Mouse (Mus musculus) stomach, embryonic 16.5 days (tissue): ENCODE measurements around the gene Kansl3. TPM values are rescaled to one million over a fixed set of nuclear protein-coding genes. Genes with fewer than 3 reads are reported as not detected.

ENCODE experiments used
- ATAC-seq: fragments of 200-750 bp; cut with Nextera tagmentation; 2 replicates; pipeline ENCODE4 v1.8.0; 2017; ENCODE audit warnings: moderate number of reproducible peaks, moderate TSS enrichment; ENCODE audit not compliant: insufficient read depth, low FRiP score
- H3K27ac ChIP-seq: fragments of 300-500 bp; sonication (generic); 2 replicates; pipeline ENCODE4 v1.5.1; 2014; ENCODE audit warnings: low read length
- H3K27me3 ChIP-seq: fragments of 300-500 bp; sonication (generic); 2 replicates; pipeline ENCODE4 v1.6.1; 2014; ENCODE audit warnings: low read length, control low read depth, mixed read lengths; ENCODE audit not compliant: control insufficient read depth, insufficient read depth
- H3K36me3 ChIP-seq: fragments of 300-500 bp; sonication (generic); 2 replicates; pipeline ENCODE4 v1.6.1; 2014; ENCODE audit warnings: low read length; ENCODE audit not compliant: control insufficient read depth, insufficient read depth
- H3K4me1 ChIP-seq: fragments of 300-500 bp; sonication (generic); 2 replicates; pipeline ENCODE4 v1.6.1; 2014; ENCODE audit warnings: low read length, control low read depth, mixed read lengths; ENCODE audit not compliant: control insufficient read depth, insufficient read depth
- H3K4me2 ChIP-seq: fragments of 300-500 bp; sonication (generic); 2 replicates; pipeline ENCODE4 v1.6.1; 2014; ENCODE audit warnings: low read depth, low read length, mixed read lengths
- H3K4me3 ChIP-seq: fragments of 300-500 bp; sonication (generic); replicated peaks from 2 replicates; pipeline ENCODE4 v1.5.1; 2014; ENCODE audit warnings: mild to moderate bottlenecking, low read length
- H3K9ac ChIP-seq: fragments of 300-500 bp; sonication (generic); 2 replicates; pipeline ENCODE4 v1.6.1; 2014; ENCODE audit warnings: low read length
- H3K9me3 ChIP-seq: fragments of 300-500 bp; sonication (generic); replicated peaks from 2 replicates; pipeline ENCODE4 v1.6.1; 2016; ENCODE audit warnings: low read length, control low read depth; ENCODE audit not compliant: control insufficient read depth
- WGBS: fragments of 180-500 bp; shearing (Covaris S2); extraction: QIAGEN DNeasy Blood & Tissue Kit; methylation state at CpG from one replicate; pipeline ENCODE4 v1.1.7; 2014; 5-methylcytosine and 5-hydroxymethylcytosine counted together
- polyA plus RNA-seq: library from polyadenylated mRNA; unstranded; fragments of >200 nt; fragmentation: Nextera tagmentation; extraction: Ambion mirVana; gene quantifications from 2 replicates; pipeline ENCODE4 v1.2.1, GENCODE M21; 2015

Gene Kansl3
- polyA plus RNA-seq, 1 experiment from 2014 or later, result 41.1 TPM

DNA sequence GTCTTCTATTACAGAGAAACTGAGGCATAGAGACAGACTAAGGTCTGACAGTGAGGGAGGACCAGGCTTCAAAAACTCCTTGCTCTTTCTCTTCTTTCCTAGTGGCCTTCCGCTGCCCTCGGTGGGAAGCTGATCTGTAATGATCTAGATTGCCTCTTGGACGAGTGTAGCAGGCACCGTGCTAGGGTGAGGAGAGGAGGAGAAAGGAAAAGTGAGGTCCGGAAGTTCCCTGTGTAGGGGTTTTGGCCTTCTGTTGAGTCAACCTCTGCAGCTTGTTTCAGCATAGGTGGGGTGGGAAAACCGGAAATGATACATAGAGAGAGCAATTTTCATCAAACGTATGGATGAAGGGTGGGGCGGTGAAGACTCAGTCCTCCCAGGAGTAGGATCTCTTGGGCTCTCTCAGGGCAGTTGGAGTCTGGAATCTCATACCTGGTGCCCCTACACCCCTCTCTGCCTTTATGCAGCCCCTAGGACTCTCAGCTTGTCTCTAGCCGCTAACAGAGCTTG lies 60.0 kb downstream of the Kansl3 start:
- peak overlapping the region; percentile 65 for H3K4me3 ChIP-seq

DNA sequence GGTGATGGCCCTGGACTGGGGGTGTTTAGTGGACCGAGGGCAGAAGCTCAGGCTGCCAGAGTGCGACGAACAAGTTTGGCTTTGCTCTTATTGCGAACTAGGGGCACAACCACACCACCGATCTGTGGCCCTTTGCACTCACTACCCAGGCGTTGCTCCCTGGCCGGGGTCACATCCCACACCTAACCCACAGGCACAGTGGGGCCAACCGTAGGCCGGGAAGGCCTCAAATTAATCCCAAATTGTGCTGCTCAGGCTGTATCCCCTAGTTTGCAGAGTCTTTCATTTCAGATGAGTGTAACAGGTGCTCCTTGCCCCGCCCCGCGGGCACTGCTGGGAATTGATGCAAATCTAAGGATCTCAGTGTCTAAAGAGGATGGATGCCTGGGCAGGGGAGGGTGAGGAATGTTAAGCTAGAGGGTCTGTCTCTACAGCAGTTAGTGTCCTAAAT lies 60.5 kb downstream of the Kansl3 start:
- no peak for ATAC-seq
- no peak overlapping the region for H3K27ac ChIP-seq
- H3K9ac ChIP-seq, result peak overlapping the region; percentile 70
- H3K4me1 ChIP-seq, result peaks cover 6% of the 10 kb centered on the region
- peaks cover 21% of the 10 kb centered on the region for H3K27me3 ChIP-seq
- H3K4me3 ChIP-seq, result peak overlapping the region; percentile 65
- peak overlapping the region; percentile 85 for H3K4me2 ChIP-seq
- no peaks in the 10 kb centered on the region for H3K36me3 ChIP-seq
- WGBS, result 10% methylated on average over 12 of the region's 12 CpGs
- no peaks in the 10 kb centered on the region for H3K9me3 ChIP-seq

More for the DNA sequence above, 60.0 kb downstream of the Kansl3 start:
- Histone ChIP-seq H3K9ac (peak overlapping the region; percentile 70; the same call in 1 of the 2 replicates), H3K4me1 (peaks cover 6% of the 10 kb centered on the region), H3K27ac (no peak overlapping the region), H3K36me3 (no peaks in the 10 kb centered on the region), H3K4me2 (peak overlapping the region; percentile 85; the same call in 1 of the 2 replicates), H3K27me3 (peaks cover 20% of the 10 kb centered on the region), H3K9me3 (no peaks in the 10 kb centered on the region)
- 65% methylated on average over 9 of the region's 9 CpGs for WGBS
- no peak for ATAC-seq

DNA sequence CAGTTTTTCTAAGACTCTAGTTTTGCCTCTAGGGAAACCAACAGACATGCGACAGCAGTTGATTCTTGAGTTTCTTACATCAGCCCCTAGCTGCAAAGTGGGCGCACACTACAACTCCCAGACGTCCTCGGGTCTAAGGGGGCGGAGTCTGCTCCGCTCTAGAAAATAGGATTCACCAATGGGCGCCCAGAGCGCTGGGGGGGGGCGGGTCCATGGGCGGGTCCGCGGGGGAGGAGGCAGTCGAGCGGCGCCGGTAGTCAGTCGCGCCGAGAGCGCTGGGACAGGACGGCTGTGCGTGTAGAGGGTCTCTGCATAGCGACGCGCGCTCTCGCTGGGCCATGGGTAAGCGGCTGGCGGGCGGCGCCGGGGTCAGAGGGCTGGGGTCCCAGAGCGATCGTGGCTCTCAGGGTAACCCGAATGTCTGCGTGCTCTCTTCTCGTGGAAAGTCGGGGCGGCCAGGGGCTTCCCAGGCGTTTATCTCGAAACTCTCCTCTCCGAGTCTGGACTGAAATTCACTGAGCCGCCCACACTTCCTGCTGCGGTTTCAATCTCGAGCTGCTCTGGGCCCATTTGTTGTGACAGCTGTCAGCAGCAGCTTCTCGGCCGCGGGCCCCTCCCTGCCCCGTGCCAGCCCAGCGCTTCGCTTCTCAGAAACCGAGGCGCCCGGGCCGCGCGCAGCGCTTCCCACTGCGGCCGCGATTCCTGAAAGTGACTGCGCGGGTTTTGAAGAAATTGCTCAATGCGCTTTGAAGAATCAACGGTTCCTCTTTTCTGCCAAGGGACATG lies 61.3 kb downstream of the Kansl3 start, which contains the start of gene Arid5a:
Gene Arid5a (plus strand): TSS at position 239 of the 786 bp plus-strand sequence.
- no peak within 1 kb of the TSS; the same call in 1 of the 2 replicates for H3K27ac ChIP-seq
- ATAC-seq, result peak; percentile 87

DNA sequence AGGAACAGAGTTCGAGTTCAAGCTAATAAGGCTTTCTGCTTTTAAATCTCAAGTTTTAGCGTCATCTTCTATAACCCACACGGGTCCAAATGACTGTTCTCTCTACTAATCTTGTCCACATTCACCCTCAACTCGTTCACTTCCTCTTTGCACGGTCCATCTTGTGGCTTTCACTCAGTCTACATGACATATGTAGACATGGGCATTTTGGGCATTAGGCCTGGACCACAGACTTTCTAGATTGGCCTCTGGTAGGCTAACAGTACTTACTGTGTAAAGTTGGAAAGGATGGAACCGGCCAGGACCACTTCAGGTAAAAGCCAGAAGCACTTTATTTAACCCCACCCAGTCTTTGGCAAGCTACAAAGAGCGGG lies 61.9 kb downstream of the Kansl3 start:
- Histone ChIP-seq H3K9me3 (no peaks in the 10 kb centered on the region), H3K36me3 (no peaks in the 10 kb centered on the region), H3K4me2 (no peak overlapping the region), H3K9ac (no peak overlapping the region), H3K4me3 (no peak overlapping the region), H3K27me3 (peaks cover 21% of the 10 kb centered on the region), H3K27ac (no peak overlapping the region), H3K4me1 (peaks cover 11% of the 10 kb centered on the region)
- ATAC-seq, result no peak
- 63% methylated on average over 7 of the region's 7 CpGs for WGBS

More for the DNA sequence above, 61.3 kb downstream of the Kansl3 start, which contains the start of gene Arid5a:
- Histone ChIP-seq H3K36me3 (no peaks in the 10 kb centered on the region), H3K9me3 (no peaks in the 10 kb centered on the region), H3K27me3 (peaks cover 21% of the 10 kb centered on the region), H3K9ac (peak within 1 kb of the TSS; percentile 70), H3K4me3 (peak within 1 kb of the TSS; percentile 65), H3K4me2 (peak within 1 kb of the TSS; percentile 85), H3K4me1 (peaks cover 11% of the 10 kb centered on the region)
- under 1% methylated on average over 64 of the region's 65 CpGs for WGBS

DNA sequence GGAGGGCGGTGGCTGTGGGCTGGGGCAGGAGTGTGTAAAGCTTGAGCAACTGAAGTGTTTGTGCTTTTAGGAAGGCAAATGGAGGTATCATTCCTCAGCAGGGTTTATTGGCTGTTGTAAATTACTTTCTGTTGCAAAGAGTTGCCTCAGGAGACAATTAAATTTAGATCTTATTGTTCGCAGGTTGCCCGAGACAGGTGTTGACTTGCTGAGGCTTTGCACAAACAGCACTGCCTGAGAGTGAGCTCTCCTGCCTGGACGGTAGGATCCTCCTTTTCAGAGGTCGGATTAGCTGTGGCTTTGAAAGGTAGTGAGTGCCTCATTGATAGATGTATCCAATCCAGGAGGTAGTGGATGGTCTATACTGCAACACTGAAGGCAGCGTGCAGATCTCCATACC lies 62.9 kb downstream of the Kansl3 start:
- no peak overlapping the region for H3K9ac ChIP-seq
- no peak overlapping the region for H3K4me3 ChIP-seq
- H3K4me2 ChIP-seq, result no peak overlapping the region
- no peaks in the 10 kb centered on the region for H3K9me3 ChIP-seq
- WGBS, result 72% methylated on average over 6 of the region's 6 CpGs
- no peak for ATAC-seq
- no peaks in the 10 kb centered on the region for H3K36me3 ChIP-seq
- H3K4me1 ChIP-seq, result peaks cover 11% of the 10 kb centered on the region
- H3K27me3 ChIP-seq, result peaks cover 26% of the 10 kb centered on the region
- H3K27ac ChIP-seq, result no peak overlapping the region

DNA sequence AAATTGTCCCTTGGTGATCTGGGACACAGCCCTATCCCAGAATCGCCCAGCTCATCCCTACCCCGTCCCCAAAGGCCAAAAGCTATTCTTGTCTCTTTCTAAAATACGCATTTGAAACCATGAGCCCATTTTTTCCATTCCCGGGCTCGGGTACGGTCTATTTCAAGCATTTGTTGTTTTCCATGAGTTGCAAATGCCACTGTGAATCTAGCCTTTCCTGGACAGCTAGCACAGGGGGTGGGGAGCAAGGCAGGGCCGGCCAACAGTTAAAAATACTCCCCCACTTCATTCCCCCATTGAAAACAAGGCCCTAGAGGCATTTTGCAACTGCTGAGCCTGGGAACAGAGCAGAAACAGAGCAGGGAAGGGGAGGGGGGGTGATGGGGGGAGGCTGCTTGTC lies 64.2 kb downstream of the Kansl3 start:
- no peak overlapping the region for H3K27ac ChIP-seq
- ATAC-seq, result no peak

DNA sequence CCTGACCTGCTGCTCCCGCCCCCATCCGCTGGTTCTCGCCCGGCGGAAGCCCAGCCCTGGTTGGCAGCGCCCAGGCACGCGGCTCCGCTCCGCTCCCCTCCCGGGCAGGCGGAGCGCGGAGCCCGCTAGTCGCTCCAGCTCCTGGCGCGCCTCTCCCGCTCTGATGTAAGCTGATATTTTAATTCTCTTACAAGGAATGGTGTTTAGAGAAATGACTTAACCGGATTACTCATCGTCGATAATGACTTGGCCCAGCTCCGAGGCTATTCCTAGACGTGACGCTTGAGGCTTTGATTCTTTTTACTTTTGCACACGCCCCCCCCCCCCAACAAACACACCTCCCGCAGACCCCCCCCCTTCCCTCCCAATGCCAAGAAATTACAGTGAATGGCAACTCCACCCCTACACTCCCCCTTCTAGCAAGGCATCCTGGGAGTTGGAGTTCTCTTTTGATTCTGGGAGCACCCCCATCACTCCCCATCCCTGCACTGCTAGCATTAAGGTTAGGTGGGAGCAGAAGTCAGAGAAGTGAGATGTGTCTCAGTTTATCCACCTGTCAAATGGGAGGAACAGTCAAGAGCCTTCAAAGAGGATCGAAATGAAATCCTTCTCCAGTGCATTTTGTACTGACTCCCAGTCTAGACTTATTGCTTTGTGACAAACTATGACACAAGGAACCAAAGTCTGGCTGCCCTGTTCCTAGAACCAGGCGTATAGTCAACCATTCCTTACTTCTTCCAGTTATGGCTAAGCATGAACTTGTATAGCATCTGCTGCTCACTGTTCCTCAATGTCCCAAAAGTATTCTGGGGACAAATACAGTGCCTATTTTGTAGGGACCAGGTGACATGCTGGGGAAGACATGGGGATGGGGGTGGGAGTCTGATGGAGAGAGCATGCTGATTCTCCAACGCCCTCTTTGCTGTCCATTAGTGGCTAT lies 65.3 kb downstream of the Kansl3 start:
- H3K4me2 ChIP-seq, result peak overlapping the region; percentile 67
- no peaks in the 10 kb centered on the region for H3K9me3 ChIP-seq
- H3K27me3 ChIP-seq, result peaks cover 32% of the 10 kb centered on the region
- peaks cover 9% of the 10 kb centered on the region for H3K4me1 ChIP-seq
- WGBS, result 8% methylated on average over 30 of the region's 30 CpGs
- no peaks in the 10 kb centered on the region for H3K36me3 ChIP-seq
- peak overlapping the region; percentile 37 for H3K4me3 ChIP-seq
- peak overlapping the region; percentile 47 for H3K9ac ChIP-seq
- H3K27ac ChIP-seq, result no peak overlapping the region
- ATAC-seq, result peak; percentile 79

More for the DNA sequence above, 64.2 kb downstream of the Kansl3 start:
- peaks cover 38% of the 10 kb centered on the region for H3K27me3 ChIP-seq
- 69% methylated on average over 7 of the region's 7 CpGs for WGBS
- H3K4me2 ChIP-seq, result no peak overlapping the region
- H3K4me1 ChIP-seq, result peaks cover 11% of the 10 kb centered on the region
- no peak overlapping the region for H3K9ac ChIP-seq
- H3K9me3 ChIP-seq, result no peaks in the 10 kb centered on the region
- H3K4me3 ChIP-seq, result no peak overlapping the region
- H3K36me3 ChIP-seq, result no peaks in the 10 kb centered on the region

DNA sequence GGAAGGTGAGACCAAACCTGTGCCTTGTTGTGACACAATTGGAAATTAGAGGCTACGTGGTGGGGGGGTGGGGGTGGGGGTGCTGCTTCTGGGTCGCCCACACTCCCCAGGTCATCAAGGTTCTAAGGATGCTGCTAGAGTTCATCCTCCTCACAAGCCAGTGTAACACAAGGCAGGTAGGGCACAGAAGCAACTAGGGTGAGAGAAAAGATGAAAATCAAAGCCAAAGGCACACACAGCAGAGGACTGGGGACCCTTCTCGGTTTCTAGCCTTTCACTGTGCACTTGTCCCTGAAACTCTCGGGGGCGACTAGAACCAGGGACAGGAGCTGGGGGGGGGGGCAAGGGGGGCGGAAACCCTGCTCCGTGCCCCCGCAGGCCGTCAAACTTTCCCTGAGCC lies 66.0 kb downstream of the Kansl3 start:
- Histone ChIP-seq H3K9ac (peak overlapping the region; percentile 47), H3K4me3 (peak overlapping the region; percentile 37), H3K36me3 (no peaks in the 10 kb centered on the region), H3K9me3 (no peaks in the 10 kb centered on the region), H3K4me1 (peaks cover 5% of the 10 kb centered on the region; the same call in 1 of the 2 replicates), H3K27me3 (peaks cover 35% of the 10 kb centered on the region), H3K4me2 (peak overlapping the region; percentile 67), H3K27ac (no peak overlapping the region)
- 11% methylated on average over 9 of the region's 9 CpGs for WGBS
- ATAC-seq, result no peak
